Mouse (Mus musculus) intestine, embryonic 15.5 days (tissue): ENCODE measurements at regions not wholly inside any gene's neighbourhood (a gene's known extent, or its start where the extent isn't known, plus 50 kb on each side); places are given as distances from the start of the nearest gene placed in this dataset.
A peak's percentile ranks its signal among the peaks of the same experiment; 100 is the strongest.

Experiments
- ATAC-seq: fragments of 200-750 bp; cut with Nextera tagmentation; 2 replicates; pipeline ENCODE4 v1.8.0; 2017; ENCODE audit warnings: moderate TSS enrichment, moderate library complexity
- H3K27ac ChIP-seq: fragments of 300-500 bp; sonication (generic); 2 replicates; pipeline ENCODE4 v1.5.1; 2015; ENCODE audit warnings: mild to moderate bottlenecking, inconsistent platforms
- H3K27me3 ChIP-seq: fragments of 300-500 bp; sonication (generic); replicated peaks from 2 replicates; pipeline ENCODE4 v1.6.1; 2015; ENCODE audit warnings: inconsistent platforms
- H3K36me3 ChIP-seq: fragments of 300-500 bp; sonication (generic); 2 replicates; pipeline ENCODE4 v1.6.1; 2015; ENCODE audit warnings: inconsistent platforms
- H3K4me1 ChIP-seq: fragments of 300-500 bp; sonication (generic); replicated peaks from 2 replicates; pipeline ENCODE4 v1.6.1; 2015; ENCODE audit warnings: inconsistent platforms
- H3K4me2 ChIP-seq: fragments of 300-500 bp; sonication (generic); replicated peaks from 2 replicates; pipeline ENCODE4 v1.6.1; 2015; ENCODE audit warnings: mild to moderate bottlenecking, inconsistent platforms
- H3K4me3 ChIP-seq: fragments of 300-500 bp; sonication (generic); replicated peaks from 2 replicates; pipeline ENCODE4 v1.5.1; 2015; ENCODE audit warnings: inconsistent platforms
- H3K9ac ChIP-seq: fragments of 300-500 bp; sonication (generic); 2 replicates; pipeline ENCODE4 v1.6.1; 2015; ENCODE audit warnings: inconsistent platforms
- H3K9me3 ChIP-seq: fragments of 300-500 bp; sonication (generic); 2 replicates; pipeline ENCODE4 v1.6.1; 2016; ENCODE audit warnings: inconsistent platforms
- WGBS: fragments of 180-500 bp; shearing (Covaris S2); methylation state at CpG from one replicate; pipeline ENCODE4 v1.1.7; 2015; 5-methylcytosine and 5-hydroxymethylcytosine counted together

GRCm38 (mm10) chr9:83700056-83700455 lies 106.0 kb downstream of the Elovl4 start:
- no peak overlapping the region for H3K4me3 ChIP-seq
- H3K27ac ChIP-seq = no peak overlapping the region
- H3K4me2 ChIP-seq = no peak overlapping the region
- 81% methylated on average over 7 of the region's 7 CpGs for WGBS
- H3K9me3 ChIP-seq = no peaks in the 10 kb centered on the region
- no peak overlapping the region for H3K9ac ChIP-seq
- ATAC-seq = no peak
- no peaks in the 10 kb centered on the region for H3K36me3 ChIP-seq
- H3K27me3 ChIP-seq = no peaks in the 10 kb centered on the region
- no peaks in the 10 kb centered on the region for H3K4me1 ChIP-seq

- H3K27ac ChIP-seq = no peak overlapping the region
- H3K36me3 ChIP-seq = no peaks in the 10 kb centered on the region
- H3K4me2 ChIP-seq = peak overlapping the region; percentile 33
- no peaks in the 10 kb centered on the region for H3K9me3 ChIP-seq
- peak; percentile 86 for ATAC-seq
- H3K4me3 ChIP-seq = 0 out of 2 replicates have a peak overlapping the region, but pooled peaks have one; percentile 5
- peaks cover 7% of the 10 kb centered on the region; the same call in 1 of the 2 replicates for H3K4me1 ChIP-seq
- WGBS = 18% methylated on average over 24 of the region's 24 CpGs
- no peak overlapping the region for H3K9ac ChIP-seq
- no peaks in the 10 kb centered on the region for H3K27me3 ChIP-seq
These were observed 114.5 kb downstream of the Elovl4 start for GRCm38 (mm10) chr9:83691332-83692198.
